Mouse (Mus musculus): ENCODE data around the gene Slc38a10.

GRCm38 (mm10) chr11:120119936-120120541, 31.1 kb downstream of the Slc38a10 start:
- TF ChIP-seq EP300 (IDR thresholded peaks at IDR 0.05; ENCODE audit: low read depth in 1 of 2, low read length in 2 of 2) (no peak), JUND (IDR thresholded peaks at IDR 0.05; ENCODE audit: low read depth, low read length) (no peak), TAL1 (IDR thresholded peaks at IDR 0.05; ENCODE audit: low read length) (no peak), CTCF (IDR thresholded peaks at IDR 0.05 in 2 of 3, conservative IDR thresholded peaks at IDR 0.05 in 1 of 3; ENCODE audit: control insufficient read depth in 1 of 3, insufficient read depth in 1 of 3, low read depth in 2 of 3, low read length in 3 of 3, poor library complexity in 1 of 3, severe bottlenecking in 1 of 3) (no peak), E2F4 (IDR thresholded peaks at IDR 0.05; ENCODE audit: borderline replicate concordance, low read depth, low read length) (no peak), SIN3A (IDR thresholded peaks at IDR 0.05; ENCODE audit: low read length) (no peak), POLR2A (IDR thresholded peaks at IDR 0.05; ENCODE audit: control insufficient read depth in 1 of 2, insufficient read depth in 1 of 2, low read depth in 1 of 2, low read length in 2 of 2, poor library complexity in 1 of 2) (no peak), RAD21 (IDR thresholded peaks at IDR 0.05; ENCODE audit: low read depth, low read length) (no peak)

All from MEL (cell line).